Mouse (Mus musculus): ENCODE data around the gene Rab11a.

Rab11a gene

GRCm38 (mm10) chr9:64737406-64738201 is at the start of gene Rab11a:
Rab11a (minus strand) TSS chr9:64737758.
- DNase-seq = peak; percentile 100

DNA sequence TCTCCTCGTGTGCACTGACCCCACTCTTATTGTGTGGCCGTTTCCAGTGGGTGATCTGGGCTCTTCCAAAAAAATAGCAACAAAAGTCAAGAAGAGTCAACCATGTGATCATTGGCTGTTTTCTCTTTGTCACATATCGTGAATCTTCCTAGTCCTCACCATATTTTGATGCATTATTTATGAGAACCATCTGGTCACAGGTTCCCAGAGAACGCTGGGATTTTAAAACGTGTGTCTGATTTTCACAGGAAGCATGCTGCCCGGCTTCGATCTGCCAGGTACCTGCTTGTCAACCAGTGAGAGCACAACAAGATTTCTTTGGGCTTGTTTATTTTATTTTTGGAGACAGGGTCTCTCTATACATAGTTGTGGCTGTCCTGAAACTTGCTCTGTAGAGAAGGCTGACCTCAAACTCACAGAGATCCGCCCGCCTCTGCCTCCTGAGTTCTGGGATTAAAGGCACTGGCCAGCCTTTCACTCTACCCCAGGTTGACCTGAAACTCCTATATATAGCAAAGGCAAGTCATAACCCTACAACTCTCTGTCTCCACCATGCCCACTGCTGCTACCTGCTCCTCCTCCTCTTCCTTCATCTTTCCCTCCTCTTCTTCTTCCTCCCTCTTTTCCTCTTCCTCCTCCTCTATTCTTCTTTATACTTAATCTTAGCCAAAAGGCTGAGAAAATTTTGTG is 48.8 kb upstream of the Rab11a start:
- no peak for DNase-seq

- DNase-seq = peak; percentile 95
Observed at GRCm38 (mm10) chr9:64784841-64785240, 47.3 kb upstream of the Rab11a start.

DNA sequence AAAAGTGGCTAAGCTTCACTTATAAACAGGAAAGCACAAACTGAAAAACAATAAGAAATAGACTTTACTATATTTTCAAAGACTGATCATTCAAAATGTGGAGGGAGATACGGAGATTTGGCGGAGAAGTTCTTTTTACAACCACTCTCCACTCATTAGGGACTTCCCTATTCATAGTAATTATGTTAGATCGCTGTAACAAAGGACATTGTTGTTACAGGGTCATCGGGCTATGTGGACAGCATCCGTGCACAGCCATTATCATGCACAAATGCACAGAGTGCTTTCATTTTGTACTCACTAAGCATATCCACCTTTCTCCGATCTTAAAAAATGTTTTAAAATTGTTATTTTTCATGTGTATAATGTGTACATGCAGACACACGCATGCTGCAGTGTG is 46.0 kb upstream of the Rab11a start:
- DNase-seq = no peak

GRCm38 (mm10) chr9:64779628-64780027 is 42.1 kb upstream of the Rab11a start:
- no peak for DNase-seq

DNA sequence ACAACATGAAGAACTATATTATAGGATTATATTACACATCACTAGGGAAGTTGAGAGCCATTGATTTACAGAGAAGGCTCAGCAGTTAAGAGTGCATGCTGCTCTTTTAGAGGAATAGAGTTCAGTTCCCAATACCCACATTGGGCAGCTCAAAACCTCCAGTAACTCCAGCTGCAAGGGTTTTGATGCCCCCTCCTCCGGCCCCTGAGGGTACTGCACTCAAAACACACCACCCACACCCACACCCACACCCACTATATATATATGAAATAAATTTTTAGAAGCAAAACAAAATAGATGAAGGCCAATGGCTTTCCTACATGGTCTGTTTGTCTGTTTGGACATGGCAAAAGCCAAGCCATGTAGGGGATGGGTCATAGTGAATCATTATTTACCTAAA is 40.6 kb upstream of the Rab11a start:
- DNase-seq = no peak

GRCm38 (mm10) chr9:64777441-64777987 is 40.0 kb upstream of the Rab11a start:
- DNase-seq = peak; percentile 94

DNA sequence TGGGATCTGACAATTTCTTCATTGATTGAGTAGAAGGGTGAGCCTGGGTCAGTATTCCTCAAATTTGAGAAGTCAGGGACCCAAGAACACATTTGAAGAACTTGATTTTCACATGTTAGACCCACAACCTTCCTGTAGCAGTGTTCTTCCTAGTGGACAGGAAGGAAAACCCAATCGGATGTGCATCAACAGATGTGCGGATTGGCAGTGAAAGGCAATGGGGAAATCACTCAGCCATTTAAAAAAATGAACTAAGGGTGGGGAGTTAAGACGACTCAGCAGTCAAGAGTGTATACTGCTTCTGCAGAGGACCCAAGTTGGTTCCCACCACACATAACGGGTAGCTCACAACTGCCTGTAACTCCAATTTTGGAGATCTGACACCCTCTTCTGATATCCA is 37.9 kb upstream of the Rab11a start:
- DNase-seq = peak; percentile 94

DNA sequence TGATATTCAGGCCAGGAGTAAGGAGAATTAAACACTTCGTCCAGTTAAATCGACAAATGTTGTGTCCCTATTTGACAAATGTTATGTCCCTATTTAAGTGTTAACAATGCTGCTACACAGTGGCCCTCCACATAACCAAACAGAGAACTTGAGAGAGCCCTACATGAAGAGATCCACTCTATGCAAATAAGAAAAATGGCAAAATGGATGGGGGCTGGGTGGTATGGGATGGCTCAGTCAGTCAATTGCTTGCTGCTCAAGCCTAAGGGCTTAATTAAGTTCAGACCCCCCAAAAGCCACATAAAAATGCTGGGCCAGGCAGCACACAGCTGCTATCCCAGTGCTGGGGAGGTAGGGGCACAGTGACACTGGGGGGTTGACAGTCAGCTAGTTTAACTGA is 37.3 kb upstream of the Rab11a start:
- DNase-seq = no peak

GRCm38 (mm10) chr9:64774411-64774811 is 36.9 kb upstream of the Rab11a start:
- peak; percentile 98 for DNase-seq

- DNase-seq = no peak
Observed at GRCm38 (mm10) chr9:64773936-64774335, 36.4 kb upstream of the Rab11a start.

- DNase-seq = peak; percentile 88
Observed at GRCm38 (mm10) chr9:64773254-64773653, 35.7 kb upstream of the Rab11a start.

GRCm38 (mm10) chr9:64771236-64771635 is 33.7 kb upstream of the Rab11a start:
- DNase-seq = peak; percentile 98

DNA sequence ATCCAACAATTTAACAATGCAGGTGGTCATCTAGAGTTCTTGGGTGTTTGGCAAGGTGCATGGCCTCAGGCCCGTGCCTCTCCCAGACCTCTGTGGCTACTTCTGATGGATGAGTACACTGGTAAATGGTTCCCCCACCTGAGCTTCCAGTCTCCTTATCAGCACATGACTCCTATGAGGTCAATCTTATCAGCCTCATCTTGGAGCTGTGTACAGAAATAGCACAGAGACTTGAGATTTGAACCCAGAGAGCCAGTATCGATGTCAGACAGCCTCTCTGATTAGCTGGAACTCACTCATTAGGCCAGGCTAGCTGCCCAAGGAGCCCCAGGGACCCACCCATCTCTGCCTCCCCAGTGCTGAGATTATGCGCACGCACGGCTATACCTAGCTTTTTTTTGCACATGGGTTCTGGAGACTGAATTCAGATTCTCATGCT is 32.9 kb upstream of the Rab11a start:
- peak; percentile 81 for DNase-seq

GRCm38 (mm10) chr9:64769911-64770310 is 32.4 kb upstream of the Rab11a start:
- DNase-seq = peak; percentile 51

- peak; percentile 91 for DNase-seq
Observed at GRCm38 (mm10) chr9:64769066-64769695, 31.6 kb upstream of the Rab11a start.

DNA sequence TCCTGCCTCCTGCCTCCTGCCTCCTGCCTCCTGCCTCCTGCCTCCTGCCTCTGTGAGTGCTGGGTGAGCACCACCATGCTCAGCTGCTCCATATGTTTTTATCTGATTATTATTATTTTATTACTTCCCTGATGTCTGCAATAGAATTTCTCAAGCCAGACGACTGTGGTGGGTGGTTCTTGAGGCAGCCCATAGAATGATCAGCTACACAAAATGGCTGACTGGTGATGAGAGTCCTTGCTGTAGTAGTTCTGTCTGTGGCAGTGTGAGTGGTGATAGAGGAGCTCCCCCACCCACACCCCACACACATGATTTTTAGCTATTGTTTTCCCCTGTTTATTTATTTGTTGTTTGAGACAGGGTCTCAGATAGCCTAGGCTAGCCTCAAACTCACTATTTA is 30.2 kb upstream of the Rab11a start:
- peak; percentile 69 for DNase-seq

DNA sequence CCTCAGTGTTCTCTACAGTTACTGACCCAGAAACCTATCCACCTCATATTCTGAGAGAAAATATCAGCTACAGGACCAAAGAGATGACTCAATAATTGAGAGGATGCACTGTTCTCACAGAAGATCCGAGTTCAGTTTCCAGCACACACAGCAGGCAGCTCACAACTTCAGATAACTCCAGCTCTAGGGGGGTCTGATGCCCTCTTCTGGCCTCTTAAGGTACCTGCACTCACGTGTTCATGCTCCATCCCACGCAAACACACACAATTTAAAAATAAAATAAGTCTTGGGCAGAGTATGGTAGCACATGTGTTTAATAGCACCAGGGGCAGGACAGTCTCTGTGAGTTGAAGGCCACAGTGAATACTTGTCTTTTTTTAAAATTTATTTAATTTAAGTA is 28.6 kb upstream of the Rab11a start:
- peak; percentile 73 for DNase-seq

DNA sequence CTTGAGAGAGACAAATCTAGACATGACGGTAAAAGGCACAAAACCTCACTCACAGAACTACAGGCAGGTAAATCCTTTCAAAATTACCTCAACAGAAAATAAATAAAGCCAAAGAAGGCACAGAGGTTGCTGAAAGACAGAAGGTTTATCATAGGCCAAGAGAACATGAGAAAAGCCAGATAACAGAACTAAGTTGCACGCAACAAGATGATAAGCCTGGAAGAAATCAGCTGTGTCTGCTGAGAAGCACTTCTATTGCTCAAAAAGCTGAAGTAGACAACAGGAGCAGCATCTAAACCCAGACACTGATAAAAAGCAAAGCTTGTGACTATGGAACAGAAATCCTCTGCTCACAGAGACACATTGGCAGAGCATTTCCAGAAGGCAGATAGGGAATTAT is 27.3 kb upstream of the Rab11a start:
- peak; percentile 35 for DNase-seq

DNA sequence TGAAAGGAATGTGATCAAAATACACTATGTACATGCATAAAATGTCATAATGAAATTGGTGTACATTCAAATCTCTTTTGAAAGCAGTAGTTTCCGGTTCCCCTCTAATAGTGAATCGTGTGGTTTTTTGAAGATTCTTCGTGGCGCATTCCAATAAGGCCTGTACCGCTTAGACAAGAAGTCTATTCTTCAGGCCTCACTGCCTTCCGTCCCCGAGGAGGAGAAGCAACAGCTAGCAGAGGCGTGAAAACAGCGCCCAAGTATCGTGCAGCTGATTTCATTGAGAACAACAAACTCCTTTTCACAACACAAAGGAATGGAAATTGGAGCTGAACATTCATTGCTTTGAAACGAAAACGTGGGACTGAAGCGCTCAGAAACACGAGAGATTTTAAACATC is 20.5 kb upstream of the Rab11a start:
- DNase-seq = peak; percentile 61

DNA sequence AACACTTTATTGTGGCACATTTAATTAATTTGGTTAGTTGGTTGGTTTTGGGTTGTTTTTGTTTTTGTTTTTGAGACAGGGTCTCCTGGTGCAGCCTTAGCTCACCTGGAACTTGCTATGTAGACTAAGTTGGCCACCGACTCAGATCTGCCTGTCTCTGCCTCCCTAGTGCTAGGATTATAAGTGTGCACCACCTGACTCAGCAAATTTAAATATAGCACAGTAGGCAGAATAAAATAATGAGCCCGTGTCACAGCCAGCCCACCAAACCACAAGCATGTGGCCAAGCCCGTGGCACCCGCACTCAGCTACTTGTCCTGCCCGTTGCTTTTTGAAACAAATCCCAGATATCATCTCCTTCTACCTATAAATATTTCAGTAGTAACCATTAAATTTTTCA is 15.0 kb upstream of the Rab11a start:
- DNase-seq = peak; percentile 74

DNA sequence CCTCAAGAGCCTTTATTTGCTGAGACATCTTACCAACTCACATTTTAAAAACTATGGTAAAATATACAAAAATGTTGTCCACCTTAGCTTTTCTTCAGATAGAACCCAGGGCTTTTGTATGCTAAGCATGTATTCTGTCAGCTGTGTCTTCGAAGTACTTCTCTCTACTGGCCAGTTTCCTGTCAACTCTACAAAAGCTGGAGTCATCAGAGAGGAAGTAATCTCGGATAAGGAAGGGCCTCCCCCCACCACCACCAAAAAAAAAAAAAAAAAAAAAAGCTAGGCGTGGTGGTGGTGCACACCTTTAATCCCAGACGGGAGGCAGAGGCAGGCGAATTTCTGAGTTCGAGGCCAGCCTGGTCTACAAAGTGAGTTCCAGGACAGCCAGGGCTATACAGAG is 11.8 kb upstream of the Rab11a start:
- DNase-seq = peak; percentile 15

GRCm38 (mm10) chr9:64747735-64748134 is 10.2 kb upstream of the Rab11a start:
- no peak for DNase-seq

DNA sequence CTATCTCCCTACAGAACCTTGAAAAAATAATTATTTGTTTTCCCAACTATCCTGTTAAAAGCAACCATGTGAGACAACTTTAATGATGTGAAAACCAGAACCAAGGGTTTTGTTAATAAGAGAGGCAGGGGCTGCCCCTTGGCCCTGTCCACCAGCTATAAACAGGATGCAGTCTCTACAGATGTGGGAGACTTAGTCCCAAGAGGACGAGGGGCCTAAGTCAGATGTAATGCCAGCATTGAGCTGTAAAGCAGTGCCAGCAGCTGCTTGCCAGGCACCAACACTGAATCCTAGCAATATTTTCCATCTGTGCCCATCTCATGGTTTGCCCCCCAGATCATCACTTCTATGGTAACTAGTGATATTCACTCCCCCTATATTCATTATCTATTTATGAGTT is 4.9 kb upstream of the Rab11a start:
- DNase-seq = peak; percentile 69

Data from heart, adult 11 months (tissue).